Mouse (Mus musculus) heart, postnatal 0 days (tissue): ENCODE measurements at regions not wholly inside any gene's neighbourhood (a gene's known extent, or its start where the extent isn't known, plus 50 kb on each side); places are given as distances from the start of the nearest gene placed in this dataset.

Source experiments
- CTCF ChIP-seq: IDR thresholded peaks from 2 replicates; pipeline ENCODE4 v1.5.1; 2016; ENCODE audit warnings: antibody characterized with exemption, control low read depth, low read depth
- EP300 ChIP-seq: IDR thresholded peaks from 2 replicates; pipeline ENCODE4 v1.6.1; 2016; ENCODE audit warnings: antibody characterized with exemption, low read depth

GRCm38 (mm10) chr7:134570176-134570810, 100.2 kb upstream of the Dock1 start:
- TF ChIP-seq EP300, result no peak
- no peak for TF ChIP-seq CTCF
